In genomic region chr6:54680891-54681745, GRCm38 (mm10) we compare ENCODE assay signal across 8 mouse cellular contexts. TPM values are rescaled to one million over a fixed set of nuclear protein-coding genes. Genes with fewer than 3 reads are reported as not detected.
DNase-seq lines count a peak whose midpoint lies in the region; ATAC-seq and TF ChIP-seq lines count a peak whose summit lies in the region.

Gene Mturn, plus strand, starts transcription at chr6:54681624.

- ATAC-seq in forebrain, embryonic 12.5 days (ENCODE audit: low FRiP score) = peak; percentile 98
- ATAC-seq in heart, postnatal 0 days (ENCODE audit: insufficient read depth, low read depth) = peak; percentile 98
- peak; percentile 95 for ATAC-seq in liver, postnatal 0 days
- ATAC-seq in neural tube, embryonic 14.5 days (ENCODE audit: low read depth) = peak; percentile 97

- dilution Hi-C loops in CH12.LX (cut with MboI; ENCODE audit: extremely low pct_ligation_motif_present, extremely low pct_unique_long_range_greater_than_20kb, low sequenced_read_pairs) = no loop called here

- H3K79me2 ChIP-seq in CH12.LX (replicated peaks; ENCODE audit: control insufficient read depth, extremely low read depth, insufficient read depth, poor library complexity, severe bottlenecking) = no peaks in the 10 kb centered on the region

- H3K4me3 ChIP-seq in CH12.LX (replicated peaks in 1 of 3; ENCODE audit: low read depth in 2 of 3, low read length in 2 of 3, poor library complexity in 1 of 3) = peak within 1 kb of the TSS; percentile 56 to 89 (median 70)
- peak within 1 kb of the TSS; percentile 90 for H3K4me3 ChIP-seq in forebrain, embryonic 12.5 days (replicated peaks)
- H3K4me3 ChIP-seq in heart, postnatal 0 days (ENCODE audit: low read depth, low read length) = peak within 1 kb of the TSS; percentile 75
- peak within 1 kb of the TSS; percentile 71 for H3K4me3 ChIP-seq in liver, postnatal 0 days (ENCODE audit: low read depth, low read length)
- peak within 1 kb of the TSS; percentile 70 for H3K4me3 ChIP-seq in neural tube, embryonic 14.5 days (ENCODE audit: low read depth, low read length)

- H3K27me3 ChIP-seq in CH12.LX (replicated peaks) = peaks cover 58% of the 10 kb centered on the region
- H3K27me3 ChIP-seq in forebrain, embryonic 12.5 days = peaks cover 27% of the 10 kb centered on the region
- peaks cover 6% of the 10 kb centered on the region; the same call in 1 of the 2 replicates for H3K27me3 ChIP-seq in heart, postnatal 0 days (ENCODE audit: control insufficient read depth, insufficient read depth, low read length)
- H3K27me3 ChIP-seq in liver, postnatal 0 days (ENCODE audit: insufficient read depth, low read length) = peaks cover 12% of the 10 kb centered on the region
- H3K27me3 ChIP-seq in neural tube, embryonic 14.5 days (ENCODE audit: control insufficient read depth, insufficient read depth, low read length) = no peaks in the 10 kb centered on the region

- peak within 1 kb of the TSS; percentile 91 for H3K4me2 ChIP-seq in CH12.LX (ENCODE audit: insufficient read depth, low read depth, poor library complexity, severe bottlenecking)
- H3K4me2 ChIP-seq in forebrain, embryonic 12.5 days = peak within 1 kb of the TSS; percentile 93
- H3K4me2 ChIP-seq in heart, postnatal 0 days (ENCODE audit: low read depth, low read length) = peak within 1 kb of the TSS; percentile 95
- H3K4me2 ChIP-seq in liver, postnatal 0 days (ENCODE audit: low read depth, low read length) = peak within 1 kb of the TSS; percentile 87
- H3K4me2 ChIP-seq in neural tube, embryonic 14.5 days (ENCODE audit: low read depth, low read length) = peak within 1 kb of the TSS; percentile 82

- peak; percentile 87 for DNase-seq in CH12.LX (ENCODE audit: extremely low read depth)
- peak; percentile 86 for DNase-seq in c-Kit-positive CD71-positive TER-119-negative erythroid progenitor cells, embryonic 14.5 days (ENCODE audit: low read depth)
- peak; percentile 92 for DNase-seq in heart, postnatal 0 days (ENCODE audit: low spot score)
- peak; percentile 60 for DNase-seq in large intestine, adult 2 months (ENCODE audit: low read depth, low spot score)
- peak; percentile 100 for DNase-seq in liver, postnatal 0 days
- peak; percentile 100 for DNase-seq in testis, postnatal 10 days (ENCODE audit: low spot score)

- TF ChIP-seq POLR2A in CH12.LX (IDR thresholded peaks at IDR 0.05; ENCODE audit: low read depth, low read length) = no peak

- no peaks in the 10 kb centered on the region for H3K9me3 ChIP-seq in CH12.LX (replicated peaks; ENCODE audit: low read length)
- no peaks in the 10 kb centered on the region for H3K9me3 ChIP-seq in forebrain, embryonic 12.5 days
- no peaks in the 10 kb centered on the region for H3K9me3 ChIP-seq in heart, postnatal 0 days (replicated peaks; ENCODE audit: control insufficient read depth, low read length)
- no peaks in the 10 kb centered on the region for H3K9me3 ChIP-seq in liver, postnatal 0 days (ENCODE audit: low read length)
- no peaks in the 10 kb centered on the region for H3K9me3 ChIP-seq in neural tube, embryonic 14.5 days (ENCODE audit: control insufficient read depth, low read length)

- WGBS in forebrain, embryonic 12.5 days = 4% methylated on average over 48 of the region's 48 CpGs
- WGBS in heart, postnatal 0 days = 3% methylated on average over 40 of the region's 48 CpGs
- WGBS in large intestine, adult 2 months = 3% methylated on average over 48 of the region's 48 CpGs
- 6% methylated on average over 37 of the region's 48 CpGs for WGBS in liver, postnatal 0 days (ENCODE audit: insufficient replicate concordance)
- 5% methylated on average over 48 of the region's 48 CpGs for WGBS in neural tube, embryonic 14.5 days

- in situ Hi-C loops in CH12.LX (cut with MboI; ENCODE audit: low pct_ligation_motif_present, low pct_unique_long_range_greater_than_20kb, low sequenced_read_pairs) = no loop called here

- H3K27ac ChIP-seq in CH12.LX (ENCODE audit: insufficient read depth, low read depth) = no peak within 1 kb of the TSS
- peak within 1 kb of the TSS; percentile 68 for H3K27ac ChIP-seq in forebrain, embryonic 12.5 days
- peak within 1 kb of the TSS; percentile 65 for H3K27ac ChIP-seq in heart, postnatal 0 days (ENCODE audit: low read depth)
- H3K27ac ChIP-seq in liver, postnatal 0 days (ENCODE audit: low read depth) = peak within 1 kb of the TSS; percentile 75
- H3K27ac ChIP-seq in neural tube, embryonic 14.5 days (ENCODE audit: low read depth, low read length) = peak within 1 kb of the TSS; percentile 62

- no peaks in the 10 kb centered on the region for H3K36me3 ChIP-seq in CH12.LX (replicated peaks in 1 of 2; ENCODE audit: control insufficient read depth in 1 of 2, insufficient read depth in 1 of 2, low read length in 1 of 2)
- H3K36me3 ChIP-seq in forebrain, embryonic 12.5 days (replicated peaks) = no peaks in the 10 kb centered on the region
- no peaks in the 10 kb centered on the region for H3K36me3 ChIP-seq in heart, postnatal 0 days (replicated peaks; ENCODE audit: control insufficient read depth, insufficient read depth, low read length)
- H3K36me3 ChIP-seq in liver, postnatal 0 days (replicated peaks; ENCODE audit: insufficient read depth, low read length) = no peaks in the 10 kb centered on the region
- H3K36me3 ChIP-seq in neural tube, embryonic 14.5 days (ENCODE audit: control insufficient read depth, insufficient read depth, low read length) = no peaks in the 10 kb centered on the region

- no peak for TF ChIP-seq EP300 in CH12.LX (IDR thresholded peaks at IDR 0.05; ENCODE audit: low read length)
- no peak for TF ChIP-seq EP300 in heart, postnatal 0 days (IDR thresholded peaks at IDR 0.05; ENCODE audit: low read depth)
- no peak for TF ChIP-seq EP300 in liver, postnatal 0 days (IDR thresholded peaks at IDR 0.05; ENCODE audit: low read depth)

- TF ChIP-seq RAD21 in CH12.LX (IDR thresholded peaks at IDR 0.05; ENCODE audit: low read depth, low read length) = no peak

- H3K4me1 ChIP-seq in CH12.LX (ENCODE audit: control insufficient read depth in 1 of 2, insufficient read depth in 2 of 2) = peaks cover 4 to 12% of the 10 kb centered on the region in 2 experiments
- H3K4me1 ChIP-seq in forebrain, embryonic 12.5 days = peaks cover 15% of the 10 kb centered on the region
- peaks cover 15% of the 10 kb centered on the region for H3K4me1 ChIP-seq in heart, postnatal 0 days (ENCODE audit: control insufficient read depth, insufficient read depth)
- peaks cover 18% of the 10 kb centered on the region for H3K4me1 ChIP-seq in liver, postnatal 0 days (ENCODE audit: insufficient read depth)
- peaks cover 12% of the 10 kb centered on the region for H3K4me1 ChIP-seq in neural tube, embryonic 14.5 days (ENCODE audit: control insufficient read depth, insufficient read depth, low read length)

- H3K9ac ChIP-seq in CH12.LX (ENCODE audit: insufficient read depth, low read depth) = peak within 1 kb of the TSS; percentile 21; the same call in 1 of the 2 replicates
- peak within 1 kb of the TSS; percentile 76 for H3K9ac ChIP-seq in forebrain, embryonic 12.5 days
- H3K9ac ChIP-seq in heart, postnatal 0 days (replicated peaks; ENCODE audit: low read depth, low read length) = peak within 1 kb of the TSS; percentile 66
- peak within 1 kb of the TSS; percentile 61 for H3K9ac ChIP-seq in liver, postnatal 0 days (replicated peaks)
- peak within 1 kb of the TSS; percentile 61 for H3K9ac ChIP-seq in neural tube, embryonic 14.5 days (replicated peaks; ENCODE audit: low read depth, low read length)

- TF ChIP-seq CTCF in CH12.LX (conservative IDR thresholded peaks at IDR 0.05 in 1 of 2, IDR thresholded peaks at IDR 0.05 in 1 of 2; ENCODE audit: low read depth in 2 of 2, low read length in 2 of 2) = no peak
- TF ChIP-seq CTCF in heart, postnatal 0 days (IDR thresholded peaks at IDR 0.05; ENCODE audit: low read depth) = no peak
- no peak for TF ChIP-seq CTCF in liver, postnatal 0 days (IDR thresholded peaks at IDR 0.05; ENCODE audit: low read depth)

TF ChIP-seq in CH12.LX, 34 proteins besides CTCF, POLR2A, EP300 and RAD21:
- 0 out of 2 replicates have a peak, but pooled peaks have one; percentile 16 for TF ChIP-seq MAZ (IDR thresholded peaks at IDR 0.05; ENCODE audit: low read depth, low read length)
- TF ChIP-seq UBTF (IDR thresholded peaks at IDR 0.05; ENCODE audit: low read depth, low read length) = no peak
- no peak for TF ChIP-seq ETS1 (conservative IDR thresholded peaks at IDR 0.05; ENCODE audit: low read depth, low read length)
- TF ChIP-seq CHD1 (IDR thresholded peaks at IDR 0.05; ENCODE audit: low read depth, low read length) = no peak
- no peak for TF ChIP-seq IRF4 (IDR thresholded peaks at IDR 0.05; ENCODE audit: low read depth, low read length)
- TF ChIP-seq SIN3A (IDR thresholded peaks at IDR 0.05; ENCODE audit: low read length) = 0 out of 2 replicates have a peak, but pooled peaks have one; percentile 17
- TF ChIP-seq SMC3 (IDR thresholded peaks at IDR 0.05; ENCODE audit: low read depth, low read length) = no peak
- TF ChIP-seq NELFE (IDR thresholded peaks at IDR 0.05; ENCODE audit: low read depth, low read length) = no peak
- no peak for TF ChIP-seq USF2 (conservative IDR thresholded peaks at IDR 0.05; ENCODE audit: low read depth, low read length)
- no peak for TF ChIP-seq USF1 (IDR thresholded peaks at IDR 0.05; ENCODE audit: low read depth, low read length)
- TF ChIP-seq MYC (IDR thresholded peaks at IDR 0.05; ENCODE audit: low read depth, low read length) = no peak
- TF ChIP-seq KAT2A (IDR thresholded peaks at IDR 0.05; ENCODE audit: insufficient replicate concordance, low read length) = no peak
- TF ChIP-seq ZC3H11A (IDR thresholded peaks at IDR 0.05; ENCODE audit: low read depth, low read length) = no peak
- no peak for TF ChIP-seq PAX5 (IDR thresholded peaks at IDR 0.05; ENCODE audit: low read length)
- no peak for TF ChIP-seq ZKSCAN1 (IDR thresholded peaks at IDR 0.05; ENCODE audit: borderline replicate concordance, low read depth, low read length)
- no peak for TF ChIP-seq ELF1 (IDR thresholded peaks at IDR 0.05; ENCODE audit: low read depth, low read length)
- TF ChIP-seq MAX (IDR thresholded peaks at IDR 0.05; ENCODE audit: low read length) = no peak

RNA-seq across cellular contexts. Expression of gene Mturn, which starts in this region (rescaled TPM):
- total RNA-seq in CH12.LX (2012; rRNA removed) (0.08 and 0.25 TPM in 2 replicates), CH12.LX (2014; rRNA removed) (0.20 and 0.23 TPM in 2 replicates)
- 0.06 and 0.22 TPM in 2 replicates for polyA plus RNA-seq in CH12.LX (2012; ENCODE audit: insufficient read length, low read depth)
- polyA plus RNA-seq in forebrain, embryonic 12.5 days (2016; fragmentation: Nextera tagmentation; extraction: Ambion mirVana) = 37.5 and 38.6 TPM in 2 replicates
- 5.6 and 15.0 TPM in 2 replicates for total RNA-seq in heart, postnatal 0 days (2014; rRNA removed; ENCODE audit: low replicate concordance)
- polyA plus RNA-seq in heart, postnatal 0 days (2015; fragmentation: Nextera tagmentation; extraction: Ambion mirVana) = 3.2 and 4.2 TPM in 2 replicates
- polyA plus RNA-seq in large intestine, adult 2 months (2012; rRNA removed) = 2.4 and 4.7 TPM in 2 replicates
- polyA plus RNA-seq in liver, postnatal 0 days (2015; fragmentation: Nextera tagmentation; extraction: Ambion mirVana) = 1.8 and 4.0 TPM in 2 replicates
- polyA plus RNA-seq in neural tube, embryonic 14.5 days (2014; fragmentation: Nextera tagmentation; extraction: Ambion mirVana) = 91.3 and 110 TPM in 2 replicates

Comparison
In these comparisons a context has a peak if more than half of its experiments do, and no peak if none do; other contexts are left out.
1. Peak in DNase-seq, H3K4me3 ChIP-seq, H3K9ac ChIP-seq and H3K4me2 ChIP-seq in CH12.LX; RNA of the gene not detected or under 1 TPM.
2. H3K9ac ChIP-seq: peak in every context shown above with its lines; median percentile 76 in forebrain, embryonic 12.5 days; 66 in heart, postnatal 0 days; 61 in liver, postnatal 0 days; 61 in neural tube, embryonic 14.5 days; 21 in CH12.LX.